Mouse (Mus musculus) liver, postnatal 0 days (tissue): Measurements from ENCODE around the gene Cdc7.

ENCODE experiments used
- CTCF ChIP-seq: sonication (generic); IDR thresholded peaks from 2 replicates; pipeline ENCODE4 v1.5.1; 2016; ENCODE audit warnings: antibody characterized with exemption, low read depth
- EP300 ChIP-seq: IDR thresholded peaks from 2 replicates; pipeline ENCODE4 v1.6.1; 2016; ENCODE audit warnings: antibody characterized with exemption, low read depth, mild to moderate bottlenecking

DNA sequence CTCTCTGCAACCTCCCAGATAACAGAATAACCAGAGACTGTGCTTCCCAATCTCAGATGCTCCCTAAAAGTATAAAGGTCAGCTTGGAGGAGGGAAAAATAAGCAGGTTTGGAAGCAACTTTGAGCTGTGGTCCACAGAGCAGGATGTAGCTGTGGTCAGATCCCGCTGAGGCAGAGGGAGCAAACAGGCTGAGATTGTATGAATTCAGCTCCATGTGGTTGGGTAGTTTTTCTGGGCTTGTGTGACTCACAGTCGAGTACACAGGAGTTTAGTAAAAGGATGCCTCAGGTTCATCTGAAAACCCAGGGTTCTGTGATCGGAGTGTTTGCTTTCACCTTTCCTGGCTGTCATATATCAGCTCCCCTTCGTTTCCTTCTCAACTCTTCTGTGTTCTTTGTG lies 65.7 kb downstream of the Cdc7 start:
- TF ChIP-seq CTCF (no peak), EP300 (no peak)
